Mouse (Mus musculus): ENCODE results near the gene Lsm12. TPM values are rescaled to one million over a fixed set of nuclear protein-coding genes. Genes with fewer than 3 reads are reported as not detected.

Gene Lsm12
- polyA plus RNA-seq, 2 experiments: 40.0 to 83.8 TPM

GRCm38 (mm10) chr11:102228191-102228545 lies 43.1 kb upstream of the Lsm12 start:
- 40% methylated on average over 9 of the region's 9 CpGs for WGBS
- Histone ChIP-seq H3K9me3 (ENCODE audit: control insufficient read depth, low read length) (no peaks in the 10 kb centered on the region), H3K4me3 (replicated peaks; ENCODE audit: low read length) (peak overlapping the region; percentile 97), H3K4me1 (ENCODE audit: control insufficient read depth, insufficient read depth, low read length) (peaks cover 37% of the 10 kb centered on the region), H3K27ac (replicated peaks; ENCODE audit: low read depth, low read length) (no peak overlapping the region), H3K9ac (ENCODE audit: low read depth, low read length, severe bottlenecking) (peak overlapping the region; percentile 84; the same call in 1 of the 2 replicates), H3K36me3 (ENCODE audit: control insufficient read depth, insufficient read depth, low read length) (peaks cover 9% of the 10 kb centered on the region), H3K4me2 (replicated peaks; ENCODE audit: low read depth, low read length, severe bottlenecking) (peak overlapping the region; percentile 86), H3K27me3 (ENCODE audit: control insufficient read depth, insufficient read depth, low read length) (no peaks in the 10 kb centered on the region)
- DNase-seq (ENCODE audit: low spot score) (no peak), ATAC-seq (ENCODE audit: low FRiP score, low read depth) (no peak)
- no peak for TF ChIP-seq POLR2A (IDR thresholded peaks at IDR 0.05; ENCODE audit: borderline replicate concordance, extremely low read depth, insufficient read depth, insufficient read length)

GRCm38 (mm10) chr11:102227270-102228190 lies 42.4 kb upstream of the Lsm12 start:
- Histone ChIP-seq H3K4me1 (ENCODE audit: control insufficient read depth, insufficient read depth, low read length) (peaks cover 37% of the 10 kb centered on the region), H3K27me3 (ENCODE audit: control insufficient read depth, insufficient read depth, low read length) (no peaks in the 10 kb centered on the region), H3K4me3 (replicated peaks; ENCODE audit: low read length) (peak overlapping the region; percentile 97), H3K4me2 (replicated peaks; ENCODE audit: low read depth, low read length, severe bottlenecking) (peak overlapping the region; percentile 86), H3K36me3 (ENCODE audit: control insufficient read depth, insufficient read depth, low read length) (peaks cover 13% of the 10 kb centered on the region), H3K9ac (ENCODE audit: low read depth, low read length, severe bottlenecking) (peak overlapping the region; percentile 31; the same call in 1 of the 2 replicates), H3K27ac (replicated peaks; ENCODE audit: low read depth, low read length) (no peak overlapping the region), H3K9me3 (ENCODE audit: control insufficient read depth, low read length) (no peaks in the 10 kb centered on the region)
- DNase-seq (ENCODE audit: low spot score): no peak
- ATAC-seq (ENCODE audit: low FRiP score, low read depth): no peak
- no peak for TF ChIP-seq POLR2A (IDR thresholded peaks at IDR 0.05; ENCODE audit: borderline replicate concordance, extremely low read depth, insufficient read depth, insufficient read length)
- WGBS: 18% methylated on average over 12 of the region's 12 CpGs

GRCm38 (mm10) chr11:102226067-102226978 lies 41.2 kb upstream of the Lsm12 start:
- Histone ChIP-seq H3K27ac (replicated peaks; ENCODE audit: low read depth, low read length) (no peak overlapping the region), H3K27me3 (ENCODE audit: control insufficient read depth, insufficient read depth, low read length) (no peaks in the 10 kb centered on the region), H3K4me3 (replicated peaks; ENCODE audit: low read length) (no peak overlapping the region), H3K9me3 (ENCODE audit: control insufficient read depth, low read length) (no peaks in the 10 kb centered on the region), H3K4me1 (ENCODE audit: control insufficient read depth, insufficient read depth, low read length) (peaks cover 37% of the 10 kb centered on the region), H3K4me2 (replicated peaks; ENCODE audit: low read depth, low read length, severe bottlenecking) (no peak overlapping the region), H3K9ac (ENCODE audit: low read depth, low read length, severe bottlenecking) (no peak overlapping the region), H3K36me3 (ENCODE audit: control insufficient read depth, insufficient read depth, low read length) (peaks cover 16% of the 10 kb centered on the region)
- no peak for DNase-seq (ENCODE audit: low spot score)
- 76% methylated on average over 12 of the region's 12 CpGs for WGBS
- ATAC-seq (ENCODE audit: low FRiP score, low read depth): no peak
- TF ChIP-seq POLR2A (IDR thresholded peaks at IDR 0.05; ENCODE audit: borderline replicate concordance, extremely low read depth, insufficient read depth, insufficient read length): no peak

- peaks cover 25% of the 10 kb centered on the region for H3K36me3 ChIP-seq (ENCODE audit: control insufficient read depth, insufficient read depth, low read length)
- no peaks in the 10 kb centered on the region for H3K9me3 ChIP-seq (ENCODE audit: control insufficient read depth, low read length)
- no peak overlapping the region for H3K4me3 ChIP-seq (replicated peaks; ENCODE audit: low read length)
- H3K4me2 ChIP-seq (replicated peaks; ENCODE audit: low read depth, low read length, severe bottlenecking): peak overlapping the region; percentile 37; the same call in 1 of the 2 replicates
- WGBS: 59% methylated on average over 5 of the region's 5 CpGs
- H3K27me3 ChIP-seq (ENCODE audit: control insufficient read depth, insufficient read depth, low read length): no peaks in the 10 kb centered on the region
- no peak overlapping the region for H3K27ac ChIP-seq (replicated peaks; ENCODE audit: low read depth, low read length)
- DNase-seq (ENCODE audit: low spot score): no peak
- H3K4me1 ChIP-seq (ENCODE audit: control insufficient read depth, insufficient read depth, low read length): peaks cover 38% of the 10 kb centered on the region
- ATAC-seq (ENCODE audit: low FRiP score, low read depth): no peak
- no peak for TF ChIP-seq POLR2A (IDR thresholded peaks at IDR 0.05; ENCODE audit: borderline replicate concordance, extremely low read depth, insufficient read depth, insufficient read length)
- no peak overlapping the region for H3K9ac ChIP-seq (ENCODE audit: low read depth, low read length, severe bottlenecking)
Observed at GRCm38 (mm10) chr11:102225221-102225620, 40.1 kb upstream of the Lsm12 start.

- Histone ChIP-seq H3K27me3 (ENCODE audit: control insufficient read depth, insufficient read depth, low read length) (no peaks in the 10 kb centered on the region), H3K27ac (replicated peaks; ENCODE audit: low read depth, low read length) (no peak overlapping the region), H3K4me1 (ENCODE audit: control insufficient read depth, insufficient read depth, low read length) (peaks cover 43% of the 10 kb centered on the region), H3K9ac (ENCODE audit: low read depth, low read length, severe bottlenecking) (peak overlapping the region; percentile 34), H3K4me2 (replicated peaks; ENCODE audit: low read depth, low read length, severe bottlenecking) (peak overlapping the region; percentile 37; the same call in 1 of the 2 replicates), H3K9me3 (ENCODE audit: control insufficient read depth, low read length) (no peaks in the 10 kb centered on the region), H3K4me3 (replicated peaks; ENCODE audit: low read length) (0 out of 2 replicates have a peak overlapping the region, but pooled peaks have one; percentile 4), H3K36me3 (ENCODE audit: control insufficient read depth, insufficient read depth, low read length) (peaks cover 26% of the 10 kb centered on the region)
- TF ChIP-seq POLR2A (IDR thresholded peaks at IDR 0.05; ENCODE audit: borderline replicate concordance, extremely low read depth, insufficient read depth, insufficient read length): no peak
- DNase-seq (ENCODE audit: low spot score) (no peak), ATAC-seq (ENCODE audit: low FRiP score, low read depth) (no peak)
- 12% methylated on average over 22 of the region's 22 CpGs for WGBS
Observed at GRCm38 (mm10) chr11:102224686-102225085, 39.6 kb upstream of the Lsm12 start.
